8 mouse cellular contexts compared by ENCODE assay signal in the genomic region with DNA sequence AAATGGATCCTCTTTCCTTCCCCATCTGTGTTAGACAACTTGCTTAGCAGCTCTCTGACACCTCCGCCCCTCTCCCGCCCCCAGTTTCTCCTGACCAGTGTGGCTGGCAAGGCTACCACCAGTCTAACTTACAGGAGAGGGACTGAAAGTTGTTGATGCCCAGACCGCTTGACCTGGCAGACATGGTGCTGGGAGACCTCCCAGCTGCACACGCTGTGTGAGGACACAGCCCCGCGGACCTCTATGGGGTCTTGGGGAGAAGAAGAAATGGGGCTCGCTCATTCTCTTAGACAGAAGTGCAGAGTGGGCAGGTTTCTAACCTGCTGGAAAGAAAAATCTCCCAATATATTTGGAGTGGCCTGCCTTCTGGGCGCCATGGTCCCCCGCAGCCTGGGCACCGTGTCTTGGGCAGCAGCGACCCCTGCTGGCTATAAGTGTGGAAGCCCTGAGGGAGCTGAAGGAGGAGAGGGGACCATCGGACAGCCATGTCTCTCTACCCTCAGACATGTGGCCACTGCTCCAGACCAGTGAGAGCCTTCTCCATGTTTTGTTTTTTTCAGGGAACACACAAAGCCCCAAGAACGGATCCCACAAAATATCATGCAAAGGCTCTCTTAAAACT. TPM values are rescaled to one million over a fixed set of nuclear protein-coding genes. Genes with fewer than 3 reads are reported as not detected.
DNase-seq lines count a peak whose midpoint lies in the region; ATAC-seq and TF ChIP-seq lines count a peak whose summit lies in the region.

No protein-coding gene starts in this region.

- no peak overlapping the region for H3K4me3 ChIP-seq in hindbrain, embryonic 13.5 days

- no peaks in the 10 kb centered on the region for H3K36me3 ChIP-seq in hindbrain, embryonic 13.5 days

- peak; percentile 98 for TF ChIP-seq CTCF in Patski (IDR thresholded peaks at IDR 0.05)

- WGBS in hindbrain, embryonic 13.5 days, result 29% methylated on average over 13 of the region's 13 CpGs

- no peaks in the 10 kb centered on the region for H3K27me3 ChIP-seq in Patski
- 0 out of 2 replicates have a peak, but pooled peaks cover 6% of the 10 kb centered on the region for H3K27me3 ChIP-seq in hindbrain, embryonic 13.5 days

- 0 out of 2 replicates have a peak overlapping the region, but pooled peaks have one; percentile 26 for H3K9ac ChIP-seq in hindbrain, embryonic 13.5 days

- peaks cover 9% of the 10 kb centered on the region for H3K4me1 ChIP-seq in hindbrain, embryonic 13.5 days (replicated peaks)

- no peak overlapping the region for H3K27ac ChIP-seq in hindbrain, embryonic 13.5 days

- CTCF ChIA-PET in Patski (lab: Charles Lee), result interaction anchor here (0.8 to 2.1 kb wide), 5 partner anchors 10 to 918 kb away, joined by 3 to 15 read pairs (median 6); no protein-coding TSS in a partner anchor

- POLR2A ChIA-PET in Patski (lab: Charles Lee), result no interaction called here

- H3K9me3 ChIP-seq in hindbrain, embryonic 13.5 days, result no peaks in the 10 kb centered on the region

- H3K4me2 ChIP-seq in hindbrain, embryonic 13.5 days, result peak overlapping the region; percentile 38; the same call in 1 of the 2 replicates

- DNase-seq in Patski (ENCODE audit: low read depth, low spot score), result no peak
- peak; percentile 50 for DNase-seq in cerebellum, adult 9-11 months
- peak; percentile 77 to 86 for DNase-seq in frontal cortex, postnatal 36 days (ENCODE audit: low spot score in 2 of 2)
- peak; percentile 72 to 79 for DNase-seq in layer of hippocampus, postnatal 36 days
- peak; percentile 89 for DNase-seq in right cerebral cortex, postnatal 14 days
- DNase-seq in urinary bladder, postnatal 25 days (ENCODE audit: low spot score), result peak; percentile 71

- ATAC-seq in Patski, result no peak
- ATAC-seq in hindbrain, embryonic 13.5 days (ENCODE audit: low FRiP score), result peak; percentile 85
- peak; percentile 66; the same call in 1 of the 2 replicates for ATAC-seq in megakaryocyte, adult 5-6 weeks (ENCODE audit: poor library complexity, severe bottlenecking)

- in situ Hi-C loops in Patski (cut with MboI; ENCODE audit: low pct_unique_long_range_greater_than_20kb), result loop anchor here (5.0 to 10.0 kb wide), 4 partner anchors 77 to 1112 kb away; no protein-coding TSS in a partner anchor

RNA-seq across cellular contexts. Expression of gene Cdc5l, which starts 59.4 kb away (rescaled TPM):
- polyA plus RNA-seq in Patski (2021), result 59.8 TPM
- 67.9 and 68.7 TPM in 2 replicates for polyA plus RNA-seq in hindbrain, embryonic 13.5 days (2015; fragmentation: Nextera tagmentation; extraction: Ambion mirVana)
- total RNA-seq in layer of hippocampus, postnatal 36 days (2021), result 10 to 100 TPM; 56.7 to 57.5 TPM
- total RNA-seq in megakaryocyte, adult 5-6 weeks (2015), result 58.1 and 60.7 TPM in 2 replicates
- 106 and 112 TPM in 2 replicates for total RNA-seq in megakaryocyte, adult 5-6 weeks (2017)
